In genomic region chr2:181459153-181459672, GRCm38 (mm10) we compare ENCODE assay signal across 8 mouse cellular contexts. TPM values are rescaled to one million over a fixed set of nuclear protein-coding genes. Genes with fewer than 3 reads are reported as not detected.
DNase-seq lines count a peak whose midpoint lies in the region; ATAC-seq and TF ChIP-seq lines count a peak whose summit lies in the region.

Gene Zbtb46 (minus strand): TSS chr2:181459426.

- H3K27ac ChIP-seq in ES-Bruce4 (ENCODE audit: insufficient read depth, low read length) = no peak within 1 kb of the TSS
- H3K27ac ChIP-seq in forebrain, embryonic 14.5 days (ENCODE audit: low read depth, low read length) = no peak within 1 kb of the TSS; the same call in 1 of the 2 replicates
- peak within 1 kb of the TSS; percentile 83 for H3K27ac ChIP-seq in lung, postnatal 0 days (ENCODE audit: low read length)

- TF ChIP-seq CTCF in ES-Bruce4 (IDR thresholded peaks at IDR 0.05; ENCODE audit: low read depth, low read length) = no peak
- no peak for TF ChIP-seq CTCF in lung, postnatal 0 days (IDR thresholded peaks at IDR 0.05)

- intact Hi-C loops in heart, postnatal 36 days (cut with DNase I) = loop anchor here (2.0 to 5.0 kb wide), 3 partner anchors 28 to 42 kb away; partner anchors contain the start of gene Tpd52l2

- peak within 1 kb of the TSS; percentile 99 for H3K4me2 ChIP-seq in forebrain, embryonic 14.5 days (ENCODE audit: low read length)
- H3K4me2 ChIP-seq in lung, postnatal 0 days (replicated peaks; ENCODE audit: low read depth, low read length) = peak within 1 kb of the TSS; percentile 98

- H3K4me1 ChIP-seq in ES-Bruce4 (ENCODE audit: control insufficient read depth, insufficient read depth, low read length) = peaks cover 3% of the 10 kb centered on the region
- peaks cover 4% of the 10 kb centered on the region; the same call in 1 of the 2 replicates for H3K4me1 ChIP-seq in forebrain, embryonic 14.5 days (ENCODE audit: control insufficient read depth, insufficient read depth, low read length)
- no peaks in the 10 kb centered on the region for H3K4me1 ChIP-seq in lung, postnatal 0 days (ENCODE audit: insufficient read depth, low read depth, low read length)

- H3K36me3 ChIP-seq in ES-Bruce4 (ENCODE audit: control insufficient read depth, insufficient read depth, low read length, poor library complexity, severe bottlenecking) = no peaks in the 10 kb centered on the region
- no peaks in the 10 kb centered on the region for H3K36me3 ChIP-seq in forebrain, embryonic 14.5 days (ENCODE audit: control insufficient read depth, insufficient read depth, low read length)
- H3K36me3 ChIP-seq in lung, postnatal 0 days (ENCODE audit: insufficient read depth, low read length) = no peaks in the 10 kb centered on the region

- peaks cover 7% of the 10 kb centered on the region; the same call in 1 of the 2 replicates for H3K27me3 ChIP-seq in ES-Bruce4 (ENCODE audit: control insufficient read depth, insufficient read depth, low read length, poor library complexity, severe bottlenecking)
- peaks cover 23% of the 10 kb centered on the region for H3K27me3 ChIP-seq in forebrain, embryonic 14.5 days (replicated peaks; ENCODE audit: control insufficient read depth, insufficient read depth, low read length)
- H3K27me3 ChIP-seq in lung, postnatal 0 days (replicated peaks; ENCODE audit: insufficient read depth, low read length) = no peaks in the 10 kb centered on the region

- ATAC-seq in forebrain, embryonic 14.5 days = peak; percentile 93
- ATAC-seq in lung, postnatal 0 days = peak; percentile 93

- 5% methylated on average over 45 of the region's 83 CpGs for WGBS in forebrain, embryonic 14.5 days
- WGBS in lung, postnatal 0 days = 0% methylated on average over 22 of the region's 83 CpGs

- H3K9ac ChIP-seq in ES-Bruce4 (ENCODE audit: low read depth, poor library complexity, severe bottlenecking) = peak within 1 kb of the TSS; percentile 91
- H3K9ac ChIP-seq in forebrain, embryonic 14.5 days (ENCODE audit: low read length) = peak within 1 kb of the TSS; percentile 81
- H3K9ac ChIP-seq in lung, postnatal 0 days (replicated peaks; ENCODE audit: low read depth) = peak within 1 kb of the TSS; percentile 57

- no peaks in the 10 kb centered on the region for H3K9me3 ChIP-seq in ES-Bruce4 (replicated peaks; ENCODE audit: control insufficient read depth, insufficient read depth, low read length, poor library complexity, severe bottlenecking)
- H3K9me3 ChIP-seq in forebrain, embryonic 14.5 days (replicated peaks; ENCODE audit: control insufficient read depth, low read length) = no peaks in the 10 kb centered on the region
- no peaks in the 10 kb centered on the region for H3K9me3 ChIP-seq in lung, postnatal 0 days (ENCODE audit: low read length)

- no peak for TF ChIP-seq POLR2A in ES-Bruce4 (IDR thresholded peaks at IDR 0.05; ENCODE audit: insufficient read depth, low read length)

- DNase-seq in c-Kit-positive CD71-positive TER-119-positive erythroid progenitor cells, embryonic 14.5 days (ENCODE audit: low spot score) = peak; percentile 71
- peak; percentile 66 for DNase-seq in forebrain, embryonic 14.5 days (ENCODE audit: low spot score)
- DNase-seq in heart, postnatal 36 days = peak; percentile 89 to 92
- DNase-seq in layer of hippocampus, adult 9-11 months = peak; percentile 66
- peak; percentile 84 for DNase-seq in lung, postnatal 0 days (ENCODE audit: low spot score)
- peak; percentile 85 for DNase-seq in ovary, postnatal 14 days (ENCODE audit: low spot score)
- DNase-seq in thymus, postnatal 10 days (ENCODE audit: low spot score in 2 of 2) = peak; percentile 18 to 57

- peak within 1 kb of the TSS; percentile 66 for H3K4me3 ChIP-seq in ES-Bruce4 (ENCODE audit: low read depth, low read length)
- peak within 1 kb of the TSS; percentile 90 for H3K4me3 ChIP-seq in forebrain, embryonic 14.5 days (ENCODE audit: low read depth, low read length)
- H3K4me3 ChIP-seq in lung, postnatal 0 days (ENCODE audit: low read depth, low read length) = peak within 1 kb of the TSS; percentile 89

- no peak for TF ChIP-seq EP300 in ES-Bruce4 (IDR thresholded peaks at IDR 0.05; ENCODE audit: insufficient read depth, low read depth, low read length)
- no peak for TF ChIP-seq EP300 in lung, postnatal 0 days (IDR thresholded peaks at IDR 0.05)

RNA-seq across cellular contexts. Expression of gene Zbtb46, which starts in this region (rescaled TPM):
- 4.3 and 5.4 TPM in 2 replicates for polyA plus RNA-seq in ES-Bruce4 (2011; ENCODE audit: insufficient read depth, insufficient read length, low read depth, missing spikeins)
- polyA plus RNA-seq in forebrain, embryonic 14.5 days (2014; fragmentation: Nextera tagmentation; extraction: Ambion mirVana) = 7.6 and 8.6 TPM in 2 replicates
- total RNA-seq in heart, postnatal 36 days (2021) = 10 to 100 TPM; 12.4 to 12.9 TPM
- 11.2 and 14.8 TPM in 2 replicates for polyA plus RNA-seq in lung, postnatal 0 days (2015; fragmentation: Nextera tagmentation; extraction: Ambion mirVana)

Comparison
In these comparisons a context has a peak if more than half of its experiments do, and no peak if none do; other contexts are left out.
1. DNase-seq: peak in every context shown above with its lines; median percentile 90 in heart, postnatal 36 days; 85 in ovary, postnatal 14 days; 84 in lung, postnatal 0 days; 71 in c-Kit-positive CD71-positive TER-119-positive erythroid progenitor cells, embryonic 14.5 days; 66 in forebrain, embryonic 14.5 days; 66 in layer of hippocampus, adult 9-11 months; 38 in thymus, postnatal 10 days.